Mouse (Mus musculus) right cerebral cortex, adult 18-20 months (tissue): ENCODE measurements around the gene Ric8b.
A peak's percentile ranks its signal among the peaks of the same experiment; 100 is the strongest.

Experiments
- DNase-seq: peaks from one replicate; pipeline ENCODE4 v3.0.0; 2022; ENCODE audit warnings: mixed read lengths

The Ric8b gene

DNA sequence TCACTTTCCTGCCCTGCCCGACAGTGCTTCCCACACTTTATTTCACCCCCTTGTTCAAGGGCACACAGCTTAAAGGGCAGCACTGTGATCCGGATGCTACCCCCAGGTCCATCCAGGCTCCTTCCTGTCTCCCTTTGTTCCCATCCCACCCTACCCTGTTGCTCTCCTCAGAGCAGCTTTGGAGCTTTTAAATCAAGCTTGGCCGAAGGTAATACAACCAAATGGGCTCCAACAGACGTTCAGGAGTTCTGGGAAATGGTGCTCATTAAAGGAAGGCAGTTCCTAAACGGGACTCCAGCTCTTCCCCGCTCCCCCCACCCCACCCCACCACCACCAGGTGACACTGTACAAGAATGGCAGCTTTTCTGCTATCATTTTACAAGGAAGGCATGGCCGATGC is 7.2 kb upstream of the Ric8b start:
- DNase-seq: no peak

DNA sequence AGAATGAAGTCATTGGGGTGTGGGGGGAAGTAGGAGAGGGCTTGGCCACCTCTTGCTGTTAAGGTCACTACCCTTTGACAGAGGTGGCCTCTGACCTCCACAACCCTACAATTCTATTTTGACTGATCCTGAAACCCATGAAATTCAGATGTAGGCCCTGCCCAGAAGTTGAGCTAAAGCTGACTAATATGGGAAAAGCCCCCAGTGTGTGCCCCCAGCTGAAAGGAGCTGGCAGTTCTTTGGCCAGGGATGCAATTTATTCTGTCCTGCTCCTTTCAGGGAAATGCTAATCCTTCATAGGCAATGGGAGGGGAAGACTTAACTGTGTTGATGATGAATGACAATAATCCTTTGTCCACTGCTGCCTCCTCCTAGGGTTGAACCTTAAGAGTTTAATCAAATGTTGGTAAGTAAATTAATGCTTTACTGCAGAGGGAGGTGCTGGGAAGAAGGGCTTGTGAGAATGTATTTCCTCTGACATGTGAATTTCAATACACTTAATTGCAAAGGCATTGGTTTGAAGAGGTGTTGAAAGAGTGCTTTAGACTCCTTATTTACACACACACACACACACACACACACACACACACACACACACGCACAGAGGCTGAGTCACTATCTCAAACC is 6.5 kb upstream of the Ric8b start:
- no peak for DNase-seq

DNA sequence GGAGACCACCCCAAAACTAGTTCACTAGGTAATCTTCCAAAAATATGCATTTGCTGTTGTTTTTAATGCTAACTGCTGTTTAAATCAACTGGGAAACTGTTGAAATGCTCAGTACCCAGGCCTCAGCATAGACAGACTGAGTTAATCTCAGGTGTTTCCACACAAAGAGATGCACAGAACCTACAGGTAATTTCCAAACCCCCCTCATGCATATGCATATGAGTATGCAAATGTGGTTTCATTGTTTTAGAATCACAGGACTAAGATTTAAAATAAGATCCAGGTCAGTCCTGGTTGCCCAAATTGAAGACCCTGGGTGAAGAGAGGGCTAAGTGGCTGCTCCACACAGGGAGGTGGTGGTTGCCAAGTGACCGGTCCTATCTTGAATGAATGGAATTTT is 4.3 kb upstream of the Ric8b start:
- DNase-seq: no peak

GRCm38 (mm10) chr10:84915476-84915875 is 1.9 kb upstream of the Ric8b start:
- DNase-seq: no peak

- DNase-seq: no peak
Observed at GRCm38 (mm10) chr10:84917731-84918095, 297 bp downstream of the Ric8b start.

GRCm38 (mm10) chr10:84926336-84926735 is 8.9 kb downstream of the Ric8b start:
- no peak for DNase-seq

DNA sequence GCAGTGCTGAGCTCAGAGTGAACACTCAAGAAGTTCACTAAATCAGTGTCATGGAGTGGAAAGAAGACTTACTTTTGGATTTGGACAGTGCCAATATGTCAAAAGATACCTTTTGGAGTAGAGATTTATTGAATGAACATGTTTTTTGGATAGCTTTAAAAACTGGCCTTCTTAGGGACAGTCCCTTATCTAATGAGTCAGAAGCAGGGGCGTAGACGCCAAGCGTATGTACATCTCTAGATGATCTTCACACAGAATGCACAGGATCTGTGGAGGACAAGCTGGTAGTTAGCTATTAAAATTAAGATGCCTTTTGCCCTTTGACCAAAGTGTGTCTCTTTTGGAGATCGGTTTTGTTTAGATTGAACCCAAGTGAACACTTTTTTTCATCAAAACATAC is 9.5 kb downstream of the Ric8b start:
- no peak for DNase-seq

DNA sequence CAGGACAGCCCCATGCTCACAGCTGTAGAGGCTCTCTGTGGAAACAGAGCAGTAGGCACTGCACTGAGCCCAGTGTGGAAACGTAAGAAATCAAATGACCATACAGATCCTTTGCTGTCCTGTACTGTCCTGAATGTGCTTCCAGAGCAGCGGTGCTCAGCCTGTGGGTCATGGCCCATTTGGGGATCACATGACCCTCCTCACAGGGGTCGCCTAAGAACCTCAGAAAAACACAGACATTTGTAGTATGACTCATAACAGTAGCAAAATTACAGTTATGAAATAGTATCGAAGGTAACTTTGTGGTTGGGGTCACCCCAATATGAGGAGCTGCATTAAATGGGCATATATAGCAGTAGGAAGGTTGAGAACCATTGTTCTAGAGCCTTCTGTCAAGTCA is 11.0 kb downstream of the Ric8b start:
- DNase-seq: no peak

DNA sequence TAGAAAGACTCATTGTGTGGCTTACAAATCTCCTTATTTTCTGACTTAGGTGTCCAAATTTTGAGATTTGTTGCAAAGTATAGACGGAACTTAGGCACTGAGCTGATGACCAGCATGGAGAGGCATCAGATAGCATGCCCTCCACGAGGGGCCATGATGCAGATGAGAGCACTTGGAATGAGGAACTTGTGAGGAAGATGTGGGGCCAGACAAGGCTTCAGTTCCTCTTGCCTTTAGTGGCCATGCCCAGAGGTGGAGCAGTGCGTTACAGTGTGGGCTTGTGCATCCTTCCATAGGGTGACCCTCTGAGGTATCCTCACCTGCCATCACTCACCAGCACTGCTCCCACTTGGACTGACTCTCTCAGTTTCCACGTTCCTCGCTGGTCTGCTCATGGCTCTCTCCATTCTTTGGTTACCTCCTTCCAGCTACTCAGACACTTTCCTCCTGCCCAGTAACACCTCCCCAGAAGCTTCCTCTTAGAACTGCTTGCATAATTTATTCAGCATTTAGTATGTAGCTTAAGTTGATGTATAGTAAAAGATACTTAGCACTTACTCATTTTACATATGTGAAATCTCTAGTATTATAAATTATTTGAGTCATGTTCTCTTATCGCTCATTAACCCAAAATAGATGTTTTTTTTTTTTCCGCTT is 18.3 kb downstream of the Ric8b start:
- no peak for DNase-seq

GRCm38 (mm10) chr10:84936832-84937515 is 19.6 kb downstream of the Ric8b start:
- no peak for DNase-seq

DNA sequence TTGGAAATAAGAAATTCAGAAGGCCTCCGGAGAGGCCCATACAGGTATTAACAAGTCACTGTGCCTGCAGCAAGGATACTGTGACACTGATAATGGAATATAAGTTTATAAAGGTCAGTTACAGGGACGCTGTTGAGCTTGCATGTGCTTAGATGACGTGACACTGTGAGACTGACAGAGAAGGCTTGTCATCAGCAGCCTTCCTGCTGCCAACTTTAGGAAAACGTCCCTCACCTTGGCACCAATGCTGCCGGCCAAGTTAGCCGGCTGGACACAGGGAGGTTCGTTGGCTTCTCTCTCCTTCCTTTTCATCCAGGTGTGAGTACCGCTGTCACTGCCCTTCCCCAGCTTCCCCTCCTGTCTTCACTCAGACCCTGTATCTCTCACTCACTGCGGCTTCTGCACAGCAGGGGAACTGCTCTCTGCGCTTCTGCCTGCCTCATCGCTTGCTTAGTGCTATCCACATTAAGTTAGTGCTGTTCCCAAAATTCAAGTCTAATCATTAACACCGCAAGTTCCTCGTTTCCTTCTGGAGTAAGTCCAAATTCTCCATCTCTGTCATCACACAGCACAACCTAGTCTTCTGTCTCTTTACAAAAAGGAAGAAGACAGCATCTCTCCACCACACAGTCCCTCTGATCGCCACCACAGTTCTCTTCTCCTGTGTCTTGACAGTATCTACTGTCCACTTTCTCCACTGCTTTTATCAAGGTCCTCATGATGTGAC is 20.8 kb downstream of the Ric8b start:
- DNase-seq: no peak

DNA sequence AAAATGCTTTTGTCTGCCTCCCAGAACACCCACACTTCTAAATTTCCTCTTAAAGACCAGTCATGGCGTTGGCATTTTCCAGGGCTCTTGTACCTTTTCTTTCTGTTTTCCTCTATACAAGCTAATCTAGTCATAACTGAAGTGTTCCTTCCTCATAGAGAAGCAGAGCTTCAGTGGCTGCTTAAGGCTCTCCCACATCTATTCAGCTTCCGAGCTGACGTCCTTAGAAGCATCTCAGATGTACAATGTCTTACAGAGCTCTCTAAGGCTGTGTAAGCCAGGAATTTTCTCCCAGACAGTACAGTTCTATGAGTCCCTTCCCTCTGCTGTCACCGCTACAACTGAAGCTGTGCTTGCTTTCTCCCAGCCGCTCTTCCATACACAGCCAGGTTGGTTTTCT is 21.5 kb downstream of the Ric8b start:
- DNase-seq: no peak

DNA sequence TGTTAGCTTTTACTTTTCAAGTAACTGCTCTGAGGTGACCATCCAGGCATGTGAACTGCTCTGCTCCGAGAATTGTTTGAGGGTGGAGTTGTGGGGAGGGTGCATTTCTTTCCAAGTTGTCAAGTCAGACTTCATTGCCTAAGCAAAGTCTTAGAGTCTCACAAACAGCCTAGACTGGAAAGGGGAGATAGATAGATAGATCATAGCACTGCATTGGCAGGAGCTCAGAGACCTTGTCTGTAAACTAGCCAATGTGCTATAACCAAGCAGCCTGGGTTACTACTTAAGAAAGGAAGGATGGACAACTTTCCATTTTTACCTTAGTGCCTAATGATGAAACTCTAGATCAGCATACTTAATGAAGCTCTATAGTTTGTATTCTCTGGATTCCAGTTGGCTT is 22.9 kb downstream of the Ric8b start:
- DNase-seq: no peak

DNA sequence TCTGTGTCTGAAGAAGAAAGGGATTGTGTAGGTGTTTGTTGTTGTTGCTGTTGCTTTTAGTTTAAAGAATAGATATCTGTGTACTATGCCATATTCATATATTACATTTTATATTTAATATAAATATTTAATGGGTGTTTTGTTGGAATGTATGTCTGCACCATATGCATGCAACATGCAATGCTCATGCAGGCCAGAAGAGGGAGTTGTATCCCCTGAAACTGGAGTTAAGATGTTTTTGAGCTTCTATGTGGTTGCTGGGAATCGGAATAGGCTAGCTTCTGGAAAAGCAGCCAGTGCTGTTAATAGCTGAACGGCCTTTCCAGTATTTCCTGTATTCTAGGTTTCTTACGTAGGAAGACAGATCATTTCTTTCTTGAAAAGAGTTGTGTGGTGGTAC is 28.3 kb downstream of the Ric8b start:
- DNase-seq: no peak

DNA sequence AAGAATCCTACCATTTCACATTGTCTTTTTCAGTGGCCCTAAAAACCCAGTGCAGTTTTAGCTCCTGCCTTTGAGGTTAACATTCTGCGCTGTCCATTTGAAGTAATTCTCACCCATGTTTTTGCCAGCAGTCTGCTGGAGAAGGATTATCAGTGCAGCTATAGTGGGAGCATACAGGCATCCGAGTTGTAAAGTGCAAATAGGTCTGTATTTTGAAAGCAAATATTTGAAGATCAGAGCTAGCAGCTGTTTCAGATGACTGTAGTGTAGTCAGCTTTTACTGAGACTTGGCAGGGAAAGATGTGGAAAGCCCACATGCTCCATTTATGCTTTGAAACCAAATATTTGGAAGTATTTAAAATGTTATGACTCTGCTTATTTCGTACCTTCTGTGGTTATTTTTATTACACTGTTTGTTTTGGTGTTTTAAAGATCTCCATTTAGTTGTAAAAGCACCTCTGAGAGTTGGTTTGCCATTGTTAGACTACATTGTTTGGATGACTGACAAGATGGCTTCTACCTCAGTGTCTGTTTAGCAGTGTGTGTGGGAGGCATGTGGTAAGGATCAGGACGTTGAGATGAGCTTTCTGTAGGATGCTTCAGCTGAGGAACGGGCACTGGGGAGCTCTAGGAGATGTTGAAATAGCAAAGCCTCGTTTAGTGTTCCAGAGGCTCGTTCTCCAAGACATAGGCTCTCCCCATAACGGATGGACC is 31.7 kb downstream of the Ric8b start:
- peak; percentile 30 for DNase-seq

- no peak for DNase-seq
Observed at GRCm38 (mm10) chr10:84949684-84950010, 32.2 kb downstream of the Ric8b start.

DNA sequence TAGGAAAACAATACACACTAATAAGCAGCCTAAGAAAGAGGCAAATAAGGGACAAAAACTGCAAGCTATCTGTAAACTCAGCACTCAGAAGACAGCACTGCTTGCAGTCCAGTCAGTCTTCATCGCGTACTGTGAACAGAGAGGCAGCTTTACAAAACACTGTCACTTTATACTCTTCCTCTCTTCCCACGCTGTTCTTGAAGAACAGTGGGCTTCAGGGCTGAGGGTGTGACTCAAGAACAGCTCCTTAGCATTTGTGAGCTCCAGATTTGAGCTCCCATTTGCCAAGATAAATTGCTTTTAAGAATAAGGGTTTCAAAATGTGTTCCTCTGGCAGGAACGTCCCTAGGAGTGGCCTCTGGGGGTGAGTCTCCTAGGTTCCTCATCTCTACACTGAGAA is 33.0 kb downstream of the Ric8b start:
- peak; percentile 32 for DNase-seq

- DNase-seq: no peak
Observed at GRCm38 (mm10) chr10:84954236-84954635, 36.8 kb downstream of the Ric8b start.

- DNase-seq: no peak
Observed at GRCm38 (mm10) chr10:84956173-84956572, 38.8 kb downstream of the Ric8b start.

DNA sequence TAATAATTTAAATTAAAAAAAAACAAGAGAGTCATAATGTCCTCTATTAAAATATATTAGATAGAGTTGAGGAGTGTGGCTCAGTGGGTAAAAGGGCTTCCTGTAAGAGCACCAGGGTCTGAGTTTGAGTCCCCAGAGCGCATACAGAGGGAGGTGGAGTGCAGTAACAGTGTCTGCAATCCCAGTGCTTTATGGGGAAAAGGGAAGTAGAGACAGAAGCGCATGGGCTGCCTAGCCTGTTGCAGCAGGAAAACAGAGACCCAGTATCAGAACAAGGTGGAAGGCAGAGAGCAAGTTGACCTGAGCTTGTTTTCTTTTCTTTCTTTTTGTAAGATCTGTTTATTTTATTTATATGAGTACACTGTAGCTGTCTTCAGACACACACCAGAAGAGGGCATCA is 41.2 kb downstream of the Ric8b start:
- no peak for DNase-seq

DNA sequence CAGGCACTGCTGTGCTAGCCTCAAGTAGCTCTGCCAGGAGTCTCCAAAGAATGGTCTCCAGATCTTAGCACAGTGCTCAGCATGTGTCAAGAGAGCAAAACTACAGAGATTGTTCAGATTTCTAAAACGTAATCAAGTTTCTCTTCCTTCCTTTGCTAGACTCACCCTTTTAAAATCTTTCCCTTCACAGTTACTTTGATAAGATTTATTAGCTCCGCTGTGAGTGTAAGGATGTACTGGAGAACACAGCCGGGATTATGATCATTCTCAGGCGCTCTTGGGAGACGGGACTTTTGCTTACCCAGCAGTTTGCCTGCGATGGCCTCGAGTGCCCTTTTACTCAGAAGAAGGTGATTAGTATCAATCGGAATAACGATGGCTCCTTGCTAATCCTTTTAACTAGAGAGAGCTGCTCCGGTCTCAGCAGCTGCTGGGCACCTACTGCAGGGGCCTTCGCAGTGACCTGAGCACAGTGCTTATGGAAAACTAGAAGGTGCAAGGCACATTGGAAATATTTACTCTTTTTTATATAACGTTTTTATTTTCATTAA is 43.0 kb downstream of the Ric8b start:
- no peak for DNase-seq

- no peak for DNase-seq
Observed at GRCm38 (mm10) chr10:84963126-84963525, 45.7 kb downstream of the Ric8b start.

- DNase-seq: peak; percentile 88
Observed at GRCm38 (mm10) chr10:84963726-84964125, 46.3 kb downstream of the Ric8b start.
